Mouse (Mus musculus): ENCODE data around the gene Slc35c1. TPM values are rescaled to one million over a fixed set of nuclear protein-coding genes. Genes with fewer than 3 reads are reported as not detected.

The Slc35c1 gene
- total RNA-seq, 2 experiments from 2014 or later = 22.7 to 23.7 TPM

DNA sequence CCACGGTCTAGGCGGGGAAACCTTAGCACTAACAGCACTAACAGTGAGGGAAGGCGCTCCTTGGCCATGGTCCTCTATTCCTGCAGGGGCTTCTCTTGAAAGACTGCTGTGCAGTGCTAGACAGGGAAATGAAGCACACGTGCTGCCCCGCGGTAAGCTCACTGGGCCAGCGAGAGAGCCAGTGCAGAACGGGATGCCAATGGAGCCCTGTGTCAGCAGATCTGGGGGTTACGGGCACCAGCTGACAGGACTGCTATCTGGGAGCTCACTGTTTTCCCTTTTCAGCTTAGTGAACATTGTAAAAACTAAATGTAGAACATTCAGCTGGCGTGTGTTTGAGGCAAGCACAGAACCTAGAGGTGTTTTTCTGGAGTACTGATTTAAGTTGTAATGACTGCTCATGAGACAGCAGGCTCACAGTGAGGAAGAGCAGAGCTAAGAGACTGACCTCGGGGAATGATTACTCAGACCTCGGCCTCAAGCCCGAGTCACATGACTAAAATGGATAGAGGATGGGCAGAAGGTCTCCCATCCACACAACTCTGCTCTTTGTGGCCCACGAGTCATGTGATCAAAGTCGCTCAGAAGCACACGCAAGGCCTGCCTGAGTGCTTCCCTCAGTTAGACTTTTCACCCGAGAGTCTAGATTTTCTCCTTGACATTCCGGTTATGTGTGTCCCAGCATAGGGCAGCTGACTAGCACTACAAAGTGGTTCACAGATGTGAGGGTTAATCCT lies 51.9 kb downstream of the Slc35c1 start:
- DNase-seq (ENCODE audit: low spot score in 2 of 2) = no peak

DNA sequence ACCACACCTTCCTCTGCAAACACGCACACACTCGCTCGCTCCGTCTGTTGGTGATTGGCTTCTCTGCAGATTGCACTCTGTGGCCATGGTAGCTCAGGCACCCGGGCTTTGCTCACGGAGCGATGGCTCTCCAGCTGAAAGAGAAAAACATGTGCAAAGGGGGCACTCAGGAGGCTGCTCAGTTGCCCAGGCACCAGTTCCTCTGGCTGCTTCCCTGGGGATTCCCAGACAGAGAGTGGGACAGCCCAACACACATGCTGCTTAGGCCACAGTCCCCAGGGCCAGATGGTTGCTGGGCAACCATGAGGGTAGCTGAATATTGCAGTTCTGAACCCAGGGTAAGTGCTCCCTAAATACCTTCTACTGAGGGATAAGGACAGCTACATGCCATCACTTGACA lies 54.7 kb downstream of the Slc35c1 start:
- no peak for DNase-seq (ENCODE audit: low spot score in 2 of 2)

DNA sequence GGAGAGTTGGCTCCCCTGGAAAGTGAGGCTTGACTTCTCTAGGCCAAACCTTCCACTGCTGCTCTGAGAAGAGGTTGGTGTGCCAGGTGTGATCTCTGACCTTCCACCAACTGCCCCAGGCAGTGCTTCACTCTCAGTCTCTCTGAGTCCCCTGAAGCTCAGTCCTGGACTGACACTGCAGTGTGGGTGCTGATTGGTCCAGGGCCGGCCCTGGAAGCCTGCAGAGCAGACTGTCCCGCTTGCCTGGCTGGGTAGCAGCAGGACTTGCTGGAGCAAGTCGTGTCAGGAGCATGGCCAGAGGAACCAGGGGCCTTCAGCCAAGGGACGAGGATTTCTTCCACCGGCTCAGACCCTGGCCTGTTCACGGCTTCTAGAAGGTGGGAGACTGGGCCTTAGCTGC lies 55.6 kb downstream of the Slc35c1 start:
- DNase-seq (ENCODE audit: low spot score in 2 of 2) = no peak

DNA sequence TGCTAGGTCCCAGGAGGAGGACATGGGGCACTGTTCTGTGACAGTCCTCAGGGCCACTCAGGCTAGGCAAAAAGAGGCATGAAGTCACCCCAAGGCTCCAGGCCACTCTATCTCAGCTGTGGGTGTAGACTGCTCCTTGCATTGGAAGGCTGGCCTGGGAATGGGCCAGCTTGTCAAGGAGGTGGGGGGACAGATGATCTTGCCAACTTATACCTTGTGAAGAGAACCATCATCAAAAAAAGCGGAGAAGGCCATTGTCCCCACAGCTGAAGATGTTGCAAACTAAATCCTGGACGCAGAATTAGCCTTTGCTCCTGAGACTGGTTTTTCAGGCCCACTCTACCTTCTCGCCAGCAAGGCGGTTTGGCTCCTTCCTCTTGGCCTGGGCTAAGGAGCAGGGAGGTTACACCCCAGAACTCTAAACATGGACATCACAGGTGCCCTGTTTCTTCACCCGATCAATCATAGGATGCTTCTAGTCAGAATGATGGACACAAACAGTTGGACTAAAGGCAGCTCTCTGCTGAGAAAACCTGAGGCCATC lies 56.5 kb downstream of the Slc35c1 start:
- no peak for DNase-seq (ENCODE audit: low spot score in 2 of 2)

Other genes with a start within 250 kb of the Slc35c1 start
- gene Pex16, start 85.9 kb downstream of the Slc35c1 start, total RNA-seq (2021) = 100 to 1,000 TPM; 133 to 150 TPM
- 10 to 100 TPM in 1 of 2 experiments, 1 to 10 TPM in 1; 4.7 to 12.0 TPM for gene Large2, start 85.7 kb downstream of the Slc35c1 start, total RNA-seq (2021)
- 10 to 100 TPM; 13.8 to 13.9 TPM for gene 1700029I15Rik, start 78.0 kb downstream of the Slc35c1 start, total RNA-seq (2021)
- gene Mapk8ip1, start 59.3 kb downstream of the Slc35c1 start, total RNA-seq (2021) = 10 to 100 TPM; 48.9 to 52.3 TPM
- gene Cry2, start 26.5 kb downstream of the Slc35c1 start, total RNA-seq (2021) = 10 to 100 TPM; 58.6 to 65.8 TPM
- 10 to 100 TPM; 11.2 to 12.4 TPM for gene Chst1, start 139.2 kb upstream of the Slc35c1 start, total RNA-seq (2021)